ENCODE assay signal across 8 mouse cellular contexts in genomic region chrX:58620403-58620802, GRCm38 (mm10).
A peak's percentile ranks its signal among the peaks of the same experiment; 100 is the strongest.
DNase-seq lines count a peak whose midpoint lies in the region; ATAC-seq and TF ChIP-seq lines count a peak whose summit lies in the region.
"Had no signal": no experiment of that assay in that cellular context is flagged by ENCODE, and none has a peak within 500 bp of the region (broad histone marks: within the 10 kb centered on the region; RNA-seq: fewer than 3 reads in every experiment).

No protein-coding gene starts in this region.

- H3K36me3 ChIP-seq in kidney, postnatal 0 days (ENCODE audit: insufficient read depth, low read length), result no peaks in the 10 kb centered on the region
- H3K36me3 ChIP-seq in kidney, embryonic 15.5 days, result no peaks in the 10 kb centered on the region
- H3K36me3 ChIP-seq in embryonic facial prominence, embryonic 11.5 days (replicated peaks; ENCODE audit: control insufficient read depth, insufficient read depth, low read depth, low read length), result no peaks in the 10 kb centered on the region
- no peaks in the 10 kb centered on the region for H3K36me3 ChIP-seq in midbrain, postnatal 0 days (ENCODE audit: insufficient read depth, low read length)
- H3K36me3 ChIP-seq: embryonic facial prominence, embryonic 15.5 days had no signal

- DNase-seq in kidney, postnatal 0 days (ENCODE audit: low spot score), result peak; percentile 44
- DNase-seq in adipocyte (ENCODE audit: low spot score), result peak; percentile 14
- peak; percentile 38 for DNase-seq in embryonic facial prominence, embryonic 11.5 days (ENCODE audit: low spot score)
- DNase-seq in layer of hippocampus, adult 8-10 months (ENCODE audit: low spot score in 2 of 2), result peak; percentile 13 to 14
- peak; percentile 36 for DNase-seq in midbrain, postnatal 0 days (ENCODE audit: low spot score)

- no peak overlapping the region for H3K27ac ChIP-seq in kidney, postnatal 0 days
- no peak overlapping the region for H3K27ac ChIP-seq in kidney, embryonic 15.5 days
- H3K27ac ChIP-seq in embryonic facial prominence, embryonic 11.5 days (replicated peaks; ENCODE audit: low read depth, low read length), result no peak overlapping the region
- H3K27ac ChIP-seq in midbrain, postnatal 0 days (ENCODE audit: low read depth, low read length), result no peak overlapping the region
- H3K27ac ChIP-seq: embryonic facial prominence, embryonic 15.5 days had no signal

- 56% methylated on average over 2 of the region's 2 CpGs for WGBS in kidney, postnatal 0 days
- WGBS in kidney, embryonic 15.5 days, result 66% methylated on average over 2 of the region's 2 CpGs
- WGBS in embryonic facial prominence, embryonic 11.5 days, result 46% methylated on average over 2 of the region's 2 CpGs
- WGBS in midbrain, postnatal 0 days, result 49% methylated on average over 2 of the region's 2 CpGs

- H3K9me3 ChIP-seq in kidney, postnatal 0 days (replicated peaks; ENCODE audit: low read length), result no peaks in the 10 kb centered on the region
- H3K9me3 ChIP-seq in kidney, embryonic 15.5 days (replicated peaks), result no peaks in the 10 kb centered on the region
- H3K9me3 ChIP-seq in embryonic facial prominence, embryonic 11.5 days (replicated peaks; ENCODE audit: control insufficient read depth, low read length), result no peaks in the 10 kb centered on the region
- no peaks in the 10 kb centered on the region for H3K9me3 ChIP-seq in midbrain, postnatal 0 days (ENCODE audit: low read length)
- H3K9me3 ChIP-seq: embryonic facial prominence, embryonic 15.5 days had no signal

- peak; percentile 78 for TF ChIP-seq CTCF in kidney, postnatal 0 days (IDR thresholded peaks at IDR 0.05; ENCODE audit: low read depth)
- peak; percentile 86 for TF ChIP-seq CTCF in midbrain, postnatal 0 days (IDR thresholded peaks at IDR 0.05)

- H3K4me2 ChIP-seq in kidney, postnatal 0 days (ENCODE audit: low read length), result no peak overlapping the region
- H3K4me2 ChIP-seq in kidney, embryonic 15.5 days, result no peak overlapping the region
- no peak overlapping the region for H3K4me2 ChIP-seq in embryonic facial prominence, embryonic 11.5 days (ENCODE audit: low read depth, low read length)
- H3K4me2 ChIP-seq in midbrain, postnatal 0 days (ENCODE audit: low read depth, low read length, poor library complexity, severe bottlenecking), result no peak overlapping the region
- H3K4me2 ChIP-seq: embryonic facial prominence, embryonic 15.5 days had no signal

- no peak overlapping the region for H3K9ac ChIP-seq in kidney, postnatal 0 days (ENCODE audit: low read depth, low read length)
- no peak overlapping the region for H3K9ac ChIP-seq in kidney, embryonic 15.5 days
- no peak overlapping the region for H3K9ac ChIP-seq in embryonic facial prominence, embryonic 11.5 days (replicated peaks; ENCODE audit: low read length)
- H3K9ac ChIP-seq in midbrain, postnatal 0 days (replicated peaks; ENCODE audit: low read length, poor library complexity, severe bottlenecking), result no peak overlapping the region
- H3K9ac ChIP-seq: embryonic facial prominence, embryonic 15.5 days had no signal

- no peaks in the 10 kb centered on the region for H3K27me3 ChIP-seq in kidney, postnatal 0 days (ENCODE audit: insufficient read depth, low read length)
- no peaks in the 10 kb centered on the region for H3K27me3 ChIP-seq in kidney, embryonic 15.5 days
- H3K27me3 ChIP-seq in embryonic facial prominence, embryonic 11.5 days (ENCODE audit: control insufficient read depth, insufficient read depth, low read length), result no peaks in the 10 kb centered on the region
- H3K27me3 ChIP-seq in midbrain, postnatal 0 days (ENCODE audit: insufficient read depth, low read length), result no peaks in the 10 kb centered on the region
- H3K27me3 ChIP-seq: embryonic facial prominence, embryonic 15.5 days had no signal

- no peak for ATAC-seq in kidney, postnatal 0 days (replicated peaks; ENCODE audit: low FRiP score, low read depth)
- ATAC-seq in kidney, embryonic 15.5 days (replicated peaks; ENCODE audit: low FRiP score), result no peak
- ATAC-seq in embryonic facial prominence, embryonic 11.5 days (replicated peaks; ENCODE audit: insufficient number of reproducible peaks, low FRiP score, low TSS enrichment, low read depth), result no peak
- ATAC-seq in midbrain, postnatal 0 days (ENCODE audit: low FRiP score), result no peak
- no peak for ATAC-seq in activated CD4-positive, CD25-positive, alpha-beta regulatory T cell, adult 4 months

- no peak overlapping the region for H3K4me3 ChIP-seq in kidney, postnatal 0 days (replicated peaks; ENCODE audit: low read depth, low read length)
- H3K4me3 ChIP-seq in kidney, embryonic 15.5 days (replicated peaks), result no peak overlapping the region
- H3K4me3 ChIP-seq in embryonic facial prominence, embryonic 11.5 days (ENCODE audit: low read depth, low read length), result no peak overlapping the region
- H3K4me3 ChIP-seq in midbrain, postnatal 0 days (ENCODE audit: low read depth, low read length), result no peak overlapping the region
- H3K4me3 ChIP-seq: embryonic facial prominence, embryonic 15.5 days had no signal

- no peaks in the 10 kb centered on the region for H3K4me1 ChIP-seq in kidney, postnatal 0 days (replicated peaks; ENCODE audit: insufficient read depth, low read length)
- H3K4me1 ChIP-seq in kidney, embryonic 15.5 days, result no peaks in the 10 kb centered on the region
- no peaks in the 10 kb centered on the region for H3K4me1 ChIP-seq in embryonic facial prominence, embryonic 11.5 days (ENCODE audit: control insufficient read depth, insufficient read depth, low read length)
- H3K4me1 ChIP-seq in midbrain, postnatal 0 days (ENCODE audit: insufficient read depth, low read length), result no peaks in the 10 kb centered on the region
- H3K4me1 ChIP-seq: embryonic facial prominence, embryonic 15.5 days had no signal
